Mouse (Mus musculus): ENCODE measurements around the gene Zdhhc24.

Zdhhc24 gene

DNA sequence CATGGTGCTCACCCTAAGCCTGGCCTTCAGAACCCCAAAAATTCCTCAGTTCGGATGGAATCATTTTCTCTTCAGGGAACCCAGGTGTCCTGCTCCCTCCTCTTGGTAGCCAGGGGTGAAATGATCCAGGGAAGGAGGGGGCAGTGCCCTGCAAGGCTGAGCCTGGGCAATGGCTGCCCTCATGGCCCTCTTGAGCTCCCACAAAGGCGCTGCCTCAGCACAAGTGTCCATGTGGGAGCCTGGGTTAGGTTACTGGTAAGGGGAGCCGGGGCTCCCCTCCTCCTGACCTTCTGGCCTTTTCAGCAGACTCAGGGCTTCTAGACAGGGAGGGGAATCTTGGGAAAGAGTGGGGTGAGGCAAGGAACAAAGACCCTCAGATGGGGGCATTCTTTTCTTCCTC, 1.7 kb upstream of the Zdhhc24 start:
- in situ Hi-C loops (cut with MboI, MseI), result no loop called here

DNA sequence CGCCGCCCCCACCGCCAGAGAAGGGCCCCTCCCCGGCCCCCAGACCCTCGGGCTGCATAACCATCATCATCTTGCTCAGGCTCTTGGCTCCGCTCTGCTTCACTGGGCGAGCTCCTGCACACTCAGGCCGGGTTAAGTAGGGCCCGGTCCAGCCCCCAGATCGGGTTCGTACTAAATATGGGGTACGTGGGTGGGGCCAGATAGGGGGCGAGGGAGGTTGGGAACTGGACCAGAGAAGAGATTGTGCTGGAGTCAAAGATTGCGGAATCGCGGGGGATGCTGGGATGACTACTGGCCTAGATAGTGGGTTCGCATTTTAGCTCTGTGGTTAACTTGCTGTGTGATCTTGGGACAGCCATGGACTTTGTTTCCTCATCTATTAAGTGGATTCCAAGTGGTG, 683 bp upstream of the Zdhhc24 start, which contains the start of gene Actn3:
TSS of gene Actn3 (minus strand) at position 125 of the 400 bp plus-strand sequence.
- in situ Hi-C loops (cut with MboI, MseI), result no loop called here

DNA sequence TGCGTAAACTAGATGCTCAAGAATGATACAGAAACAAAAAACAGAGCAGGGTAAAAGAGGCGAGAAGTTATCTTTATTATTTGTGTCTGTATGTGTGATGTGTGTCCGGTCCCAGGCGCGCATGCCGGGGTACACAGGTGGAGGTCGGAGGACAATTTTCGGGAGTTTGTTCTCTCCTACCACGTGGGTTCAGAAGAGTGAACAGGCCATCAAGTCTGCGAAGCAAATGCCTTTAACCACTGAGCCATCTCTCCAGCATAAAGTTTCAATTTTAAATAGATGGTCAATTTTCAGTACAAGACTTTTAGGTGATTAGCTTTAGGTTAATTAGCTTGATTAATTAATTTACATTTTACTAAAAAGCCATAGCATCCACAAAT, 846 bp downstream of the Zdhhc24 start:
- in situ Hi-C loops (cut with MboI, MseI), result no loop called here

DNA sequence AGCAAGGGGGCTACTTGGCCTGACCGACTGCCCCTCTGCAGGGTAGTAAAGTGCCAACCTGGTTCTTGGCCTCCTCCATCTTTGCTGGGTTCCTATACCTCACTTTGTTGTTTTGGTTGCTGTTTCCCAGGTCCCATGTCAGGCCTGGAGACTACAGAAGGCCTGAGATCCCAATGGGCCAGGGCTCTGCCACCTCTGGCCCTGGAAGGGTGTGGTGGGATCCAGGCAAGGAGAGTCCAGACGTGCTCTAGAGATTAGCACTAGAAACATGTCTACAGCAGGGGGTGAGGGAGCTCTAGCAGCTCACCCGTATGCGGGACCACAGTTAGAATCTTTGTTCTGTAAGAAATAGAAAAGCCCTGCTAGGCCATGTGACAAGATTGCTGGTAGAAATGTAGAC, 5.5 kb downstream of the Zdhhc24 start:
- in situ Hi-C loops (cut with MboI, MseI), result no loop called here

DNA sequence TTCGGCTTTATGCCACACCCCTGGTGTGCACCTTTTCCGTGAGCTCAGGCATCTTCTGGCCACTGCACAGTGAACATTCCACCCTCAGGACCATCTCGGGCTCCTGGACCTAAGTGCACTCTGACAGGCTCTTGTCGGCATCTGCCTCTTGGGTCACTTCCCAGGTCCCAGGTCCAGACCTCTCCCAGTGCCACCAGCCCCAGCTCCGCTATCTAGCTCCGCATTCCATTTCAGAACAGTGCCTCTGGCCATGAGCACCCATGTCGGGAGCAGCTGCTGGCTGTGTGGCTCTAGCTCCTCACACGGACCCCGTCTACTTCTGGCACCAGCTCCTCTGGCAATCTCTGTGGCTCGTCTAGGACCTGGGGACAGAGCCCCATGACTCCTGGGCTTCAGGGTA, 11.3 kb downstream of the Zdhhc24 start:
- in situ Hi-C loops (cut with MboI, MseI), result loop anchor here (5.0 kb wide), 2 partner anchors 38 to 68 kb away; partner anchors contain the start of gene Dpp3

DNA sequence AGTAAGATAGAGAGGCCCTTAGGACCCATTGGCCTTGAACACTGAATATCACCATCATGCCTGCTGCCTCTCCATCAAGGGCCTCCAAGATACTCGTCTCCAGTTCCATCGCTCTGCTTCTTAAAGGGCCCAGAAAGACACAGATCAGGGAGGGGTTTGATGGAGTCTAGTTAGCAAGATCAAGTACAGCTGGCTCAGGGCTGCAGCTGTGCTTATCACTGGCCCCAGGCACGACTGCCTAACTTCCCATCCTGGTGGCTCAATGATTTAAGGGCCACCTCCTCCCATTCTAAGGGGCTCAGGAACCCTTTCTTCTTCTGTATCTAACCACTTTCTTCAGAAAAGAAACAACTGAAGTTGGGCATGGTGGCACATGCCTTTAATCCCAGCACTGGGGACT, 13.3 kb downstream of the Zdhhc24 start:
- in situ Hi-C loops (cut with MboI, MseI), result loop anchor here (5.0 kb wide), 1 partner anchor 66 kb away; no protein-coding TSS in a partner anchor

DNA sequence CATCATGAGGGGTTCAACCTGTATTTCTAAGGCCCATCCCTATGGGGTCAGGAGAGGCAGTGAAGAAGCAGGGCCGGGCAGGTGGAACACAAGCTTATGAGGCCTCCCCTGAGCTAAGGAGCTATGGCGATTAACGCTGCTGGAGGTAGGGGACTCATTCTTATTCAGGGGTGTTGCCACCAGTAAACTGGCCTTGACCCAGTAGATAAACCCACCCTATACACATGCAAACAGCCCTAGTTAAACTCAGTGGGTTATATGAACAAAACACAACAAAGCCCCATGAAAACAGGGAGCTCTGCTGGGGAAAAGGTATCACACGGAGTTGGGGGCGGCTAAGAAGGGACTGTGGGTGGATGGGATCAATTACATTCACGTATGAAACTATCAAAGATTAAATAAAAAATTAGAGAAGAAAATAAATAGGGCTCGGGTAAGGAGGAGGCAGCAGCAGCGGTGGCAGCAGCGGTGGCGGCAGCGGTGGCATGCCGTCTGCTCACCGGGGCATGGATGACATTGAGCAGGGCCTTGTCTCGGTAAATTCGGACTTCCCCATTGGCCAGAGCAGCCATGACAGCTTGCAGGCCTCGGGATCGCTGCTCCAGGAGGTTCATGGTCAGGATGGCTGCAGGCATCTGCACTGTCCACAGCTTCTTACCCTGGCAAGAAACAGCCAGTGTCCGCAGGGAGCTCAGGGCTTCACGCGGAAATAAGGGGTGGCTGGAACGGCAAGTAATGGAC, 18.5 kb downstream of the Zdhhc24 start:
- in situ Hi-C loops (cut with MboI, MseI), result no loop called here

DNA sequence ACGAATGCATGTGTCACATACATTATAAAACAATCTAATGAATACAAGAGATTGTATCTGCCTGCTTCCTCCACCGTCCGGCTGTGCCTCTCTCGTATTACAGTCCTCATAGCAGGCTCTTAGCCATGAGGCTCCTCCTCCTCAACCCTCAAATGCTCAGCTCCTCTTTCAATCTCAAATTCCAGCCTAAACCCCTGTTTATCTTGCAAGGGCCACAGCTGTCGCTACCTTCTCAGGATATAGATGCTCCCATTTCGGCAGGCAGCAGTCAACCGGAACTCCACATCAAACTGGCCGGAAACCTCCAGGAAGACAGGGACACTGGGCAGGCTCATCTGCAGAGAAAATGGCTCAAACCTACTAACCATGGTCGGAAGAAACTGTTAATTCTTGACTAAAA, 20.5 kb downstream of the Zdhhc24 start:
- in situ Hi-C loops (cut with MboI, MseI), result no loop called here

DNA sequence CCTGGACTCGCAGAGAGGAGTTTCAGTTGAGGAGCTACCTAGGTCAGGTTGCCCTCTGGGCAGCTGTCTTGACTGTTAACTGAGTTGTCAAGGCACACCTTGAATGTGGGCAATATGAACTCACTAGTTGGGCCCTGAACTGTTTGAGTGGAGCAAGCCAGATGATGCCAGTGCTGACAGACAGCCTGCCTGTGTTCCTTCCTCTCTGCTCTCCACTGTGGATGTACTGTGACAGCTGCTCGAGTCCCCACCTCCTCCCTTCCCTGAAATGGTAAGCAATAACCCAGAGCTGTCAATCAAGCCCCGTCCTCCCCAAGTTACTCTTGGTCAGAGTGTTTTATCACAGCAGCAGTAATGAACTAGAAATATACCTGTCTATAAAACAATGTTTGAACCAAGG, 21.4 kb downstream of the Zdhhc24 start:
- in situ Hi-C loops (cut with MboI, MseI), result no loop called here

DNA sequence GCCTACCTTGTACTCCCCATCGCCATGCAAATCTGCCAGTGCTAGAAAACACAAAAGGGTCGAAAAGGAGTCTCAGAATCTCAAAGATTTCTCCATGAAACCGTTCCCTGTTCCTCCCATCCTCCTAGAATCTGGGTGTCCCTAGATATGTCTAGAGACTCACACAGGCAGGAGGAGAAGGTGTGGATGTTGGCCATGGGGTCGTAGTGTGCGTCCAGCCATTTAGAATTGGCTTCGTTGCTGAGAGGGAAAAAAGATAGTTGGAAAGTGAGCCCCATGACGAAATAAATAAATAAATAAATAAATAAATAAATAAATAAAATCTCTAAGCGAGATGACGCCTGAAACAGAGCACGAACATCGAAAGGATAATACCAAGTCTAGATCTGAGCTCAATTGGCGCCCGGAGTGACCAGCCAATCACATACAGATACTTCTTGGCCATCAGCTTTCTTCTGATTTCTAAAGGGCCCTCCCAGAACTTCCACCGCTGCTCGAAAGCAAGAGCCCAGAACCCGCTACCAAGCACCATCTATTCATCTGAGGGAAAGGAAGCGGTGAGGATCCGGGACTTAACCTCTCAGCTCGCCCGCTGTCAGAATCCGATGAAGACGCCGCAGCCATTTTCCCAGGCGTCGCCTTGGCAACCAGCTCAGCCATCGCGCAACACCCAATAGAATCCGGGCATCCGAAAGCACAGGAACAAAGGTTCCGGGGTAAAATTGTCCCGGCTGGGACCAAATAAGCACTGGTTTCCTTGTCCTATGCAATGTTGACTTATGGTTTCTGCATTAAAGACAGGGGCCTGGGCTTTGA, 27.7 kb downstream of the Zdhhc24 start, which contains the start of gene Bbs1:
TSS of gene Bbs1 (minus strand) at position 650 of the 816 bp plus-strand sequence.
- in situ Hi-C loops (cut with MboI, MseI), result loop anchor here (5.0 kb wide), 1 partner anchor 36 kb away; the partner anchor contains the start of gene Peli3

DNA sequence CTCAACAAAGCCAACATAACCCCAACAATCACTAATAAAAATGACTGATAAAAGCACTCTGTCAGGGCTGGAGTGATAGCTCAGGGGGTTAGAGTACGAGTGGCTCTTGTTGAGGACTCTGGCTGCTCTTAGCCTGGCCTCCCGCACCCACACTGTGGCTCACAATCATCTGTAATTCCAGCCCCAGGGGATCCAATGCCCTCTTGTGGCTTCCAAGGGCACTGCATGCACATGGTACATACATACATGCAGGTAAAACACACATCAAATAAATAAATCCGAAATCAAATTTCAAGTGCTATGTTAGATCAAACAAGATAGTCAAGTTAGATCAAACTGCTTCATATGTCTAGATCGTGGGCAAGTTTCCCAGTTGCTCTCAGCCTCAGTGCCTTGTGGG, 29.6 kb downstream of the Zdhhc24 start:
- in situ Hi-C loops (cut with MboI, MseI), result loop anchor here (5.0 kb wide), 1 partner anchor 34 kb away; the partner anchor contains the start of gene Peli3

DNA sequence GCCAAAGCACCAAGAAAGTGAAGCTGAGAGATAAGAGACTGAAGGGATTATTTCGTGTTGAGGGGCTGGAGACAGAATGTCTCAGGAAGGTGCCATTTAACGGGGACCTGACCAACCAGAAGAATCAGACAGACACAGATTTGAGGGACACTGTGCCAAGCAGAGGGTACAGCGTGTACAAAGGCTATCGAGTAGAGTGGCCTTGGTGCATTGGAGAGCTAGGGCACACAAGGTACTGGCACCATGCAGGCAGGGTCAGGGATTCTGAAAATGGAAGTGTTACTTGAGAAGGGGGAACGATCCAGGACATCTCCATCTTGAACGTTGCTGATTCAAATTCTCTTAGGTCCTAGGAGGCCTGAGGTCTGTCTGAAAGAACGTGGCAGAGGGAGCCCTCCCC, 30.9 kb downstream of the Zdhhc24 start:
- in situ Hi-C loops (cut with MboI, MseI), result loop anchor here (5.0 kb wide), 1 partner anchor 33 kb away; the partner anchor contains the start of gene Peli3

DNA sequence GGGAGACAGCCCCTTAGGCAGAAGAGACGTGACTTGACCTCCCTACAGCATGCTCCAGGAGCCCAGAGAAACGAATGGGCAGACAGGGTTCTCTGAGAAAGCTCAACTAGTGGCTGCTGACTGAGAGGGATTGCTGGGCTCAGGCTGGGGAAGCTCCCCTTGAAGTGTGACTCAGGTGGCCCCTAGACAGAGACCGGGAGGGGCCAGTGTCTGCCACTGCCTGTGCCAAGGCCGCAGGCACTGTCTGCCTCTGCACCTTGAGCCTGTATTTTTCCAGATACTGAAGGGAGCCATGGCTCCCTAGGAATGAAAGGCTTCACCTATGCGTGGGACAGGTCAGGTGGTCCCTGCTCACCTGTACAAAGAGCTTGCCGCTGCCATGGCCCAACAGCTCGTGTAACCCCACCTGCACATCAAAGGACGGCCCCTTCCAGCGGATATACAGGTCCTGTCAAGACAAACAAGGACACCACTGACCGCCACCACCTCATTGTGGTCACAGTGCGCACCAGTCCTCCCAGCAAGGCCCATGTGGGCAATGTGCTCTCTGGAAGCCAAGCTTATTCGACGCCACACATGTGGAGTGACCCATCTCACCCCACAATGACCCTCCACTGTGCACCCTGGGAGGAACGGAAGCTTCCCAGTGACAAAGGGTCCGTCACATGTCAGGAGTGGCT, 37.6 kb downstream of the Zdhhc24 start:
- in situ Hi-C loops (cut with MboI, MseI), result no loop called here

DNA sequence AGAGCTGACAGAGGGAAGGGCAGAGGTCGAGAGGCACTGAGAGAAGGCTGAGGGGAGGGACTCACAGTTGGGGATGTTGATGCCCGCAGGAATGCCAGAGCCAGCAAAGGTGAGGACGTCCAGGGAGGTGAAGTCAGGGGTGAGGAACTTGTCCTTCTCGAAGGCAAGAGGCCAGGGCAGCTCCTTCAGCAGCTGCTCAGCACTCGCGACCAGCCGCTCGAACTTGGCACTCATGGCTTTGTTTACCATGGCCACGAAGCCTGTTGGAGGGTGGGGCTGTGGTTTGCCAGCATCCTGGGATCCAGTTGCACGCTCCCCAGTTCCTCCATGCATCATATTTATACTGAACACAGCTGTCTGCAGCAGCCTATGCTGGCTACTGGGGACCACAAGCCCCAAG, 38.4 kb downstream of the Zdhhc24 start:
- in situ Hi-C loops (cut with MboI, MseI), result no loop called here

DNA sequence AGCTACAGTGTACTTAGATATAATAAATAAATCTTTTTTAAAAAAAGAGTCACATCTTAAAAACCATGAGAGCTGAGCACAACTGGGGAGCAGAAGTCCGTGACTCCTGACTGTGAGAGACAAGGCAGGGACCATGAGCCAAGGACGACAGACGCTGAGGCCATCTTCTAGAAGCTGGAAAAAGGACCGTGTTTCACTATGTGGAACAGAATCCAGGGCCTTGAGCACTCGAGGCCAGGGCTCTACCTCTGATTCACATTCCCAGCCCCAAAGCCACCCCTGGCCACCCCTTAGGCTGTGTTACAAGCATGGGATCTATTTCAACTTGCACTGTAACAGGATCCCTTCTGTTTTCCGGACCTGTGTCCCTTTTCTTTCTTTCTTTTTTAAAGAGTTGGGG, 41.2 kb downstream of the Zdhhc24 start:
- in situ Hi-C loops (cut with MboI, MseI), result no loop called here

DNA sequence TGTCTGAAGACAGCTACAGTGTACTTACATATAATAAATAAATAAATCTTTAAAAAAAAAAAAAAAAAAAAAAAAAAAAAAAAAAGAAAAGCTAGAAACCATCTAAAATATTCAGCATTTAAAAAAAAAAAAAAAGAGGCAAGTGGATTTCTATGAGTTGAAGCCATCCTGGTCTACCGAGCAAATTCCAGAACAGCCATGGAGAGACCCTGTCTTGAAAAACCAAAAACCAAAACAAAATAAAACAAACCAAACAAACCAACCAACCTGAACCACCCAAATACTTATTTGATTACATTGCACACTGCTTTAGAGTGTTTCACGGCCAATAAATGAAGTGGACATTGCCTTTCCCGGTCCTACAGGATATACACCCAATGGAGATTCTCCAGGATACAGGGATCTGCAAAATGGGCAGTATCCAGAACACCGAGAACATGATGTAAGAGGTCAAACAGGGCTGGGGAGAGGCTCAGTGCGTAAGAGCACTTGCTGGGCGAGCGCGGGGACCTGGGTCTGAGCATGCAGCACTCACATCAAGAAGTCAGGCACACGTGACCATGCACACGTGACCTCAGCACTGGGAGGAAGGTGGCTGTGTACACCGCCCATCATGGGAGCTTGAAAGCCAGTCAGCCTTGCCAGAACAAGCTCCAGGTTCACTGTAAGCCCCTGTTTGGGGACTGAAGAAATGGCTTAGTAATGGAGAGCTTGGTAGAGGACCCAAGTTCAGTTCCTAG, 46.8 kb downstream of the Zdhhc24 start:
- in situ Hi-C loops (cut with MboI, MseI), result loop anchor here (5.0 kb wide), 1 partner anchor 38 kb away; no protein-coding TSS in a partner anchor

DNA sequence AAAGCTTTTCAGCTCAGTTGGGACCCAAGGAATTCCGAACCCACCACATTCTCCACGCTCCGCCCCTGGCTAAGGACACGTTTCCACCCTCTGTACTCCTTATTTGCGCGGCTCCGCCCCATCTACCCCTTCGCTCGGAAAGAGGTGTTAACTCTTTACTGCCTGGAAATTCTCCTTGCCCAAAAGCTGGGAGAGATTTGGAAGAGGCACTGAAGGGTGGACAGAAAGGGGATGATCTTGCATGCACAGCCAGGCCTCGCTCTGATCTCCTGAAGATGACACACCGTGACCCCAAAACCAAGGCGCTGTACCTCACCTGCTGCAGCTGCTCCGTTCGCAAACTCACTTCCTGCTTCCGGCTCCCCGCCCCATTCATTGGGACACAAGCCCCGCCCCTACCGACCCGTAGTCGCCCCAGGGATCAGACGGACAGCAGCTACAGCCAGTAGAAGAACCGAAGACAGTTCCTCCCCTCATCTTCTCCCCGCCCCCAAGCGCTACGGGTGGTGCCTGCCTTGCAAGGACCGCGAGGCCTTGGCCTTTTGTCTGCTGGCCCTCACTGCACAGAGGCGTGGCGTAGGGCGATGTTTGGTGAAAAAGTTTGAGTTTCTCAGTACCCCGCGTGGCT, 49.5 kb downstream of the Zdhhc24 start, which contains the start of gene Dpp3:
TSS of gene Dpp3 (minus strand) at position 384 of the 628 bp plus-strand sequence.
- in situ Hi-C loops (cut with MboI, MseI), result loop anchor here (5.0 kb wide), 1 partner anchor 41 kb away; no protein-coding TSS in a partner anchor

DNA sequence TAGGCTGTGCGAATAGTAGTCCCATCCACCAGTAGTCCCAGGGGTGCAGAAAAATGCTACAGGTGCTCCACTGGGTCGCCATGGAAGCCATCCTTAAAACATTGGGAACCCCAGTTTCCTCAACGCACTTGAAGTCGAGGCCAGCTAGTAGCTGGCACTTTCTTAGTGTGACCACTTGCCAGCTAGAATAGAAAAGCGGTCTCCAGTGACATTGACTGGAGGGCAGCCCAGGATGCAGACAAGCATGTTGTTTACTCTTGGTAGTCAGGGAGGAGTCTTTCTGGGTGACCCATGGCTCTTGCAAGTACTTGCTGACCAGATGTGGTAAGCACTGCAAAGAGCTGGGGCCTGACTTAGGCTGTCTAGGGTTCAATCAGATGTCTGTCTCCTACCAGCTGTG, 50.3 kb downstream of the Zdhhc24 start:
- in situ Hi-C loops (cut with MboI, MseI), result loop anchor here (5.0 kb wide), 1 partner anchor 41 kb away; no protein-coding TSS in a partner anchor
